Mouse (Mus musculus): ENCODE measurements at regions not wholly inside any gene's neighbourhood (a gene's known extent, or its start where the extent isn't known, plus 50 kb on each side); places are given as distances from the start of the nearest gene placed in this dataset.

- Histone ChIP-seq H3K9ac (no peak overlapping the region), H3K27me3 (ENCODE audit: insufficient read depth, low read length) (no peaks in the 10 kb centered on the region), H3K4me1 (ENCODE audit: insufficient read depth) (no peaks in the 10 kb centered on the region), H3K4me2 (ENCODE audit: low read depth) (no peak overlapping the region), H3K9me3 (ENCODE audit: low read length) (no peaks in the 10 kb centered on the region), H3K4me3 (ENCODE audit: low read depth, low read length) (no peak overlapping the region), H3K36me3 (ENCODE audit: insufficient read depth) (no peaks in the 10 kb centered on the region), H3K27ac (ENCODE audit: low read depth, low read length) (no peak overlapping the region)
- ATAC-seq (no peak), DNase-seq (no peak)
- no peak for TF ChIP-seq CTCF (IDR thresholded peaks at IDR 0.05; ENCODE audit: low read depth)
- WGBS, result 69% methylated on average over 8 of the region's 8 CpGs
Measured at GRCm38 (mm10) chr12:54303746-54304145, 100.1 kb upstream of the Egln3 start.

- DNase-seq (no peak), ATAC-seq (no peak)
- Histone ChIP-seq H3K4me2 (ENCODE audit: low read depth) (no peak overlapping the region), H3K27me3 (ENCODE audit: insufficient read depth, low read length) (no peaks in the 10 kb centered on the region), H3K27ac (ENCODE audit: low read depth, low read length) (no peak overlapping the region), H3K36me3 (ENCODE audit: insufficient read depth) (no peaks in the 10 kb centered on the region), H3K9me3 (ENCODE audit: low read length) (no peaks in the 10 kb centered on the region), H3K4me3 (ENCODE audit: low read depth, low read length) (no peak overlapping the region), H3K9ac (no peak overlapping the region), H3K4me1 (ENCODE audit: insufficient read depth) (no peaks in the 10 kb centered on the region)
- WGBS, result 66% methylated on average over 5 of the region's 5 CpGs
- TF ChIP-seq CTCF (IDR thresholded peaks at IDR 0.05; ENCODE audit: low read depth), result no peak
Measured at GRCm38 (mm10) chr12:54299506-54299905, 95.8 kb upstream of the Egln3 start.

- no peak overlapping the region for H3K4me3 ChIP-seq (ENCODE audit: low read depth, low read length)
- no peaks in the 10 kb centered on the region for H3K9me3 ChIP-seq (ENCODE audit: low read length)
- ATAC-seq (no peak), DNase-seq (no peak)
- H3K27me3 ChIP-seq (ENCODE audit: insufficient read depth, low read length), result no peaks in the 10 kb centered on the region
- no peaks in the 10 kb centered on the region for H3K4me1 ChIP-seq (ENCODE audit: insufficient read depth)
- H3K4me2 ChIP-seq (ENCODE audit: low read depth), result no peak overlapping the region
- H3K27ac ChIP-seq (ENCODE audit: low read depth, low read length), result no peak overlapping the region
- no peak overlapping the region for H3K9ac ChIP-seq
- no peaks in the 10 kb centered on the region for H3K36me3 ChIP-seq (ENCODE audit: insufficient read depth)
- no peak for TF ChIP-seq CTCF (IDR thresholded peaks at IDR 0.05; ENCODE audit: low read depth)
- whole genome bisulfite sequencing, result 85% methylated on average over 2 of the region's 2 CpGs
Measured at GRCm38 (mm10) chr12:54293248-54293647, 89.6 kb upstream of the Egln3 start.

GRCm38 (mm10) chr12:54290311-54290710, 86.7 kb upstream of the Egln3 start:
- Histone ChIP-seq H3K4me2 (ENCODE audit: low read depth) (no peak overlapping the region), H3K4me3 (ENCODE audit: low read depth, low read length) (no peak overlapping the region), H3K9ac (no peak overlapping the region), H3K9me3 (ENCODE audit: low read length) (no peaks in the 10 kb centered on the region), H3K36me3 (ENCODE audit: insufficient read depth) (no peaks in the 10 kb centered on the region), H3K4me1 (ENCODE audit: insufficient read depth) (peaks cover 10% of the 10 kb centered on the region; the same call in 1 of the 2 replicates), H3K27ac (ENCODE audit: low read depth, low read length) (no peak overlapping the region), H3K27me3 (ENCODE audit: insufficient read depth, low read length) (no peaks in the 10 kb centered on the region)
- ATAC-seq, result no peak
- 92% methylated on average over 2 of the region's 2 CpGs for WGBS
- DNase-seq, result no peak
- no peak for TF ChIP-seq CTCF (IDR thresholded peaks at IDR 0.05; ENCODE audit: low read depth)

- no peak for ATAC-seq
- Histone ChIP-seq H3K27ac (ENCODE audit: low read depth, low read length) (no peak overlapping the region), H3K9ac (no peak overlapping the region), H3K4me3 (ENCODE audit: low read depth, low read length) (no peak overlapping the region), H3K27me3 (ENCODE audit: insufficient read depth, low read length) (no peaks in the 10 kb centered on the region), H3K9me3 (ENCODE audit: low read length) (no peaks in the 10 kb centered on the region), H3K36me3 (ENCODE audit: insufficient read depth) (no peaks in the 10 kb centered on the region), H3K4me2 (ENCODE audit: low read depth) (no peak overlapping the region), H3K4me1 (ENCODE audit: insufficient read depth) (peaks cover 10% of the 10 kb centered on the region; the same call in 1 of the 2 replicates)
- WGBS, result 34% methylated on average over 4 of the region's 4 CpGs
- no peak for DNase-seq
- TF ChIP-seq CTCF (IDR thresholded peaks at IDR 0.05; ENCODE audit: low read depth), result no peak
Measured at GRCm38 (mm10) chr12:54288747-54289146, 85.1 kb upstream of the Egln3 start.

- 24% methylated on average over 6 of the region's 6 CpGs for whole genome bisulfite sequencing
- Histone ChIP-seq H3K4me2 (ENCODE audit: low read depth) (no peak overlapping the region), H3K9me3 (ENCODE audit: low read length) (no peaks in the 10 kb centered on the region), H3K36me3 (ENCODE audit: insufficient read depth) (no peaks in the 10 kb centered on the region), H3K27ac (ENCODE audit: low read depth, low read length) (no peak overlapping the region), H3K4me3 (ENCODE audit: low read depth, low read length) (no peak overlapping the region), H3K9ac (no peak overlapping the region), H3K4me1 (ENCODE audit: insufficient read depth) (peaks cover 10% of the 10 kb centered on the region; the same call in 1 of the 2 replicates), H3K27me3 (ENCODE audit: insufficient read depth, low read length) (no peaks in the 10 kb centered on the region)
- no peak for TF ChIP-seq CTCF (IDR thresholded peaks at IDR 0.05; ENCODE audit: low read depth)
- peak; percentile 23 for DNase-seq
- ATAC-seq, result no peak
Measured at GRCm38 (mm10) chr12:54288041-54288502, 84.4 kb upstream of the Egln3 start.

- H3K36me3 ChIP-seq (ENCODE audit: insufficient read depth), result no peaks in the 10 kb centered on the region
- no peaks in the 10 kb centered on the region for H3K9me3 ChIP-seq (ENCODE audit: low read length)
- H3K4me3 ChIP-seq (ENCODE audit: low read depth, low read length), result no peak overlapping the region
- ATAC-seq (peak; percentile 78), DNase-seq (peak; percentile 47)
- peaks cover 10% of the 10 kb centered on the region; the same call in 1 of the 2 replicates for H3K4me1 ChIP-seq (ENCODE audit: insufficient read depth)
- no peak for TF ChIP-seq CTCF (IDR thresholded peaks at IDR 0.05; ENCODE audit: low read depth)
- H3K4me2 ChIP-seq (ENCODE audit: low read depth), result no peak overlapping the region
- H3K27ac ChIP-seq (ENCODE audit: low read depth, low read length), result no peak overlapping the region
- H3K27me3 ChIP-seq (ENCODE audit: insufficient read depth, low read length), result no peaks in the 10 kb centered on the region
- WGBS, result 28% methylated on average over 16 of the region's 16 CpGs
- no peak overlapping the region for H3K9ac ChIP-seq
Measured at GRCm38 (mm10) chr12:54286911-54287819, 83.5 kb upstream of the Egln3 start.
